Mouse (Mus musculus): ENCODE results near the gene Utp3. TPM values are rescaled to one million over a fixed set of nuclear protein-coding genes. Genes with fewer than 3 reads are reported as not detected.
"Not testable (repeated sequence)": the region's sequence is repeated elsewhere in the genome, so short reads cannot be mapped to it uniquely, and the experiment has no call there.

Utp3 gene
- total RNA-seq (2021), result 10 to 100 TPM; 25.5 to 26.2 TPM
- long read RNA-seq, experiment 1, transcript Utp3-201 (1 exons, 1,629 nt), result major isoform, 35 of 35 reads
- long read RNA-seq, experiment 1, partial matches to known transcripts, result 0 of 35 reads
- long read RNA-seq, experiment 1, other reads (novel, unspliced or antisense), result 0 of 35 reads
- long read RNA-seq, experiment 2, transcript Utp3-201 (1 exons, 1,629 nt), result major isoform, 24 of 24 reads
- long read RNA-seq, experiment 2, partial matches to known transcripts, result 0 of 24 reads
- long read RNA-seq, experiment 2, other reads (novel, unspliced or antisense), result 0 of 24 reads

DNA sequence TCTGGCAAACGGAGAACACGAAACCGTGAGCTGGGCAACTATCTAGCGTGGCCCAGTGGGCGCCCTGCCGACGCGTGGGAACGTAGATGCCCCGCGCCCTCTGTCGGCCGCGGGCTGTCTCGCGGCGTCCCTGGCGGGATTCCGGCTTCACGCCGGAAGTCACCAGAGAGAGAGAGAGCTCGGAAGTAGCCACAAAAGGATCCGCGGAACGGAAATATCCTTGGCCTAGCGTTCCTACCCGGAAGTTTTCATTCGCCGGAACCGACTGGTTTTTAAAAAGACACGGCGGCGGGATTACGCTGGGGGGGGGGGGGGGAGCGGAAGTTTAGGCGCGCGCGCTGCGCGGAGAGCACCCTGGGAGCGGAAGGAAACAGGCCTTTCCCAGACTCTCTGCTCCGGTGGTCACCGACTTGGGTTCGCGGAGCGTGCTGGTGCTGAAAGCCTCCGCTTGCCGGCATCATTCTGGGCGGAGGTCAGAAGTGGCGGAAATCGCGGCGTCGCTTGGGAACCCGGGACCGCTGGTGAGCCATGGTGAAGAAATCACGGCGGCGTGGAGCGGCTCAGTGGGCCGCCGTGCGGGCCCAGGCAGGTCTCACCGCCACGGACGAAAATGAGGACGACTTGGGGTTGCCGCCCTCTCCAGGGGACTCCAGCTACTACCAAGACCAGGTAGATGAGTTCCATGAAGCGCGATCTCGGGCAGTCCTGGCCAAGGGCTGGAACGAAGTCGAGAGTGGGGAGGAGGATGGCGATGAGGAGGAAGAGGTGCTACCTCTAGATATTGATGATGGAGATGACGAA lies at the start of gene Utp3:
Gene Utp3 (plus strand): TSS at position 377 of the 801 bp plus-strand sequence.
- DNase-seq (ENCODE audit: low spot score), result peak; percentile 95

DNA sequence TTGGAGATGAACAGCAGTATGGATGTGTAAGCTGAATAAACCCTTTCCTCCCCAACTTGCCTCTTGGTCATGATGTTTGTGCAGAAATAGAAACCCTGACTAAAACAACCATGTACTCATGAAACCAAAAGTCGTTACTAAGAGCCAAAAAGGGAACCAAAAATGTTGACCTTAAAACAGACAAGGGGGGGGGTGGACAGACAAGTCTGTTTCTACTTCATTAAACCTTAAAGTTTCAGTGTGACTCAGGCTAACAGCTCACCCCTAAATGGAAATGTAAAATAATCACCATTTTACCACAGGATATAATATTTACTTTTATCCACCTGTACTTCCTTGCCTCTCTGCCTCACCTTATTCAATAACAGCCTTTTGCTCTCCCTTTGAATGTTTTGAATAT lies 45.7 kb upstream of the Utp3 start:
- no peak for DNase-seq (ENCODE audit: low spot score)

DNA sequence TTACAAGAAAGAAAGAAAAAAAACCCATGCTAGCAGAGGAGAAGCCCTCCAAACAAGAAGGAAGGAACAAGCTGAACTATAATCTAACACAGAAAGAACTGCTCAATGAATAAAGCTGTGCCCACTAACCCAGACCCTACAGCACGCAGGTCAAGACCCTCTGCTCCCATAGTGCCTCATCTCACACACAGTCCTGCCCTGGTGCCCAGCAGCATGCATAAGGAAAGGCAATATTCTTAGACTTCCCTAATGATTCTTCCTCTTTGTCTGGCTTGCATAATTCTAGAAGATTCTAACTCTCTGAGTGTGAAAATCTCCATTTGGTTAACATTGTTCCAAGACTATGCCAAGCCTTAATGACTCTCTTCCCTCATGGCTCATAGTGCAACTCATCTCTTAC lies 45.3 kb upstream of the Utp3 start:
- DNase-seq (ENCODE audit: low spot score), result no peak

DNA sequence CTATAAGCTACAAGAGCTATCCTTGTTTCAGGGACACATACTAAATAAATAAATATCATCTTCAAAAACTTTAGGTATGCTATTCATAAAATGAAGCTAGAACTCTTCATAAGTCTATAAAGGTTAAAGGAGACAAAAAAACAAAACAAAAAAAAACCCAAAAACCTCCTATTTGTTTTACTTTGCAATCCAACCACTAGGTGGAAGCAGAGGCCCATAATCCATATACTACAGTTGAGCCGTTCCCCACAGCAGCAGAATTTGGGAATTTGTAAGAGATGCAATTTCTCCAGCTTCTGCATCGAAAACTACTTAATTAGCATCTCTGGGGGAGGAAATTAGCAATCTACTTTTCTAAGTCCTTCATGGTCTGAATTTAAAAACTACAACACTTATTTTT lies 35.0 kb upstream of the Utp3 start:
- peak; percentile 20 for DNase-seq (ENCODE audit: low spot score)

DNA sequence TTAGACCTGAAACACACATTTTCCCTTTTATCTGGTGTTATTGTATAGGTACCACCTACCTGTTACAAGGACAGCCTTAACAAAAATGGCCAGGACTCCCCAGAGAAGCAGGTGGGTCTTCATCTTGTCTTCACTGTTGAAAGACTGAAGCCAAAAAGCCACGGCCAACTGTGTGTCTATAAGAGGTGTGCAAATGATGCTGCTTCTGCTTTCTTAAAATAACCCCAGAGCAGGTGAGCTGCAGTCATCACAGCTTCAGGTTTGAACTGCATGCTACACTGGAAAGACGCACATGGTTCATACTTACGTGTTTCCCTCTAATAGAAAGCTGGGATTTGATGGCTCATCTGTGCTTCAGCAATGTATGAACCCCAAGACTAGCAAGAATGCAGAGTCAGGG lies 26.6 kb upstream of the Utp3 start, which contains the start of gene Jchain:
Gene Jchain (minus strand): TSS at position 235 of the 400 bp plus-strand sequence.
- DNase-seq (ENCODE audit: low spot score), result no peak

DNA sequence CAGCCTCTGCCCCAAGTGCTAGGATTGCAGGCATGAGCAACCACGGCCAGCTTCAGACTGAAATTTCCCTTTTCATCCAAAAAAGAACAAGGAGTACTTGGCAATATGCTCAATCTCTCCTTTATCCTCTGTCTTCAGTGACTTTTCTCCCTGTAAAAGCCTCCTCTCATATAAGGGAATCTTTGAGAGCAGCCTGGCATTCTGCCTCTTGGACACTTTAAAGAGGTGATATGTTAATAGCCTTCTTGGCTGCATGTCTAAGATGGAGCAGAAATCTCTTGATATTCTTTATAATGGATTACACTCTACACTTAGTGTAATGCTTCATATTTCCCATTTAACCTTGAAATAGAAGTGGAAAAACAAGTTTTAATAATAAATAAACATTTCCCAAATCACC lies 23.4 kb upstream of the Utp3 start:
- DNase-seq (ENCODE audit: low spot score), result peak; percentile 10

DNA sequence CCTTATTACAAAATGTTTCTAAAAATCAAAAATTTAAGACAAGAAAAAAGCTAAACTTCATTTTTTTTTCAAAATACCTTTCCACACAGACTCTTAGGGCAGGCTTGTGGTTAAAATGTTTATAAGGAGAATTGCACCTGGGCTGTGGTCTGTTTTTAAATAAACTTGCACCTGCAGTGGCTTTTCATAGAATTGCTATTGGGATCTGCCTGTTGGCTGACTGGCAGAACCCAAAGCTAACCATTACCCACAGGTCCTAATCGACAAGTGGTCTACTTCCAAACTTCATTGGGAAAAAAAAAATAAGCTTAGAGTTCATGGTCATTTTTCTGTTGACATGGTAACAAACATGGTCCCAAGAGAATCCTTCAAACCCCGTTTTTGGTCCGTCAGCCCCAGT lies 19.6 kb upstream of the Utp3 start:
- DNase-seq (ENCODE audit: low spot score), result no peak

DNA sequence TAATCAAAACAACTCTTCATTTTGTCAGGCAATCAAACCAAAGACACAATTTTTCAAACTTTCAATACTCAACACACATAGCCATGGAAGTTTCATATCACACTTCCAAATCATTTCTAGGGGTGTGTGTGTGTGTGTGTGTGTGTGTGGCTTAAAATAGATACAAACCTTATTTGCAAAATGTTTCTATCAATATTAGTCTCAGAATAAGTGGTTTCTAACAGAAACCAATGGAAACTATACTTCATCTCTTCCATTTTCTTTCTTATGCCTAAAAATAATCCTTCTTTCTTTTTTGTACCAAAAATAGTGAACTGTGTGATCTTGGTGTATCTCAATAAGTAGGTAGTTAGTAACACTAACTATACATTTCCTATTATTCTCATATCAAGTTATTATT lies 13.4 kb upstream of the Utp3 start:
- no peak for DNase-seq (ENCODE audit: low spot score)

DNA sequence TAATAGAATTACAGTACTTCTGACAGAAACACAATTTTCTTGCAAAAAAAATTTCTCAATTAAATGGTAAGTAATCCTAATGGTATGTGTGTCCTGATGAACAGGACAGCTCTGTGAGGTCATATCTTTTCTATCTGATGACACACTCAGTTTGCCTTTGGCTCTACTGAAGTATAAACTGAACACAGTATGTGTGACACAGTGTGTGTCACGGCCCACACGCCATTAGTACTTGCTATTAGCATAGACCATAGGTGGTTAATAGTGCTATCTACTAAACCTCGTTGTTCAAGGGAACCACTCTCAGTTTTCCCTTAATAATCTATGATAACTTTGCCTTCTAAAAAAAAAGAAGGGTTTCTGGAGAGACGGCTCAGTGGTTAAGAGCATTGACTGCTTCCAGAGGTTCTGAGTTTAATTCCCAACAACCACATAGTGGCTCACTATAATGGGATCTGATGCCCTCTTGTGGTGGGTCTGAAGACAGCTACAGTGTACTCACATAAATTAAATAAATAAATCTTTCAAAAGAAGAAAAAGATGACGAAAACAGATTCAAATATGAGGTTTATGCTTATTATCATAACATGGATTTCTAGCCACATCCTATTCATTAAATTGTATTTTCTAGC lies 11.5 kb upstream of the Utp3 start:
- peak; percentile 69 for DNase-seq (ENCODE audit: low spot score)

DNA sequence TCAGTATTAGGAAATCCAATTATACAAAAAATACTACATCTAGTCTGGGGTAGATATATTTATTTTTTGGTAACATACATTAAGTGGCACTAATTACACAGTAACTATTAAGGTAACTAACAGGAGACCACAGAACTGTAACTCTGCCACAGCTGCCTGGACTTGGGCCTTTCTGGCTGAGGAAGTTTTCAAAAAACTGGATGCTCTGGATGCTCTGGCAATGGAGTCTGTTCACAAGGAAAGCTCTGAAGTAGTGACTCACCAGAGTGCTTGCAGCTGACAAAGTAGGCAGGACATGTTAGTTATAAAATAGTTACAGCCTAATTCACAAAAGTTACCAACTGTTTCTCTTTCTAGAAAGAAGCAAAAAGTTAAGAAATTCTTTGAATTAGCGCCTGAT lies 9.9 kb upstream of the Utp3 start:
- DNase-seq (ENCODE audit: low spot score), result not testable (repeated sequence)

DNA sequence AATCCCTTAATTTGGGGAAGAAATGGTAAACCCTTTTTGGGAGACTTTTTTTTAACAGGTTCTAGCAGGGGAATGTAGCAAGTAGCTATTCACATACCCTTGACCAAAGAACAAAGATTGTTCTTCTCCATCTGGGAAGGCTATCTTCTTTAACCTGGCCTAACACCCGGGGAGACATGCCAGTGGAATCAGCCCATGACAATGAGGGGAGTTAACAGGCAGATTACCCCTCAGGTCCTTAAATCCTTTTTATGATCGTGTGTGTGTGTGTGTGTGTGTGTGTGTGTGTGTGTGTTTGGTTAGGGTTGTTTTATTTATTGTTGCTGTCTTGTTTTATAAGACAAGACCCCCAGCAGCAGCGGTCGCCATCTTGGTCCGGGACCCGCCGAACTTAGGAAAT lies 8.7 kb upstream of the Utp3 start:
- no peak for DNase-seq (ENCODE audit: low spot score)

DNA sequence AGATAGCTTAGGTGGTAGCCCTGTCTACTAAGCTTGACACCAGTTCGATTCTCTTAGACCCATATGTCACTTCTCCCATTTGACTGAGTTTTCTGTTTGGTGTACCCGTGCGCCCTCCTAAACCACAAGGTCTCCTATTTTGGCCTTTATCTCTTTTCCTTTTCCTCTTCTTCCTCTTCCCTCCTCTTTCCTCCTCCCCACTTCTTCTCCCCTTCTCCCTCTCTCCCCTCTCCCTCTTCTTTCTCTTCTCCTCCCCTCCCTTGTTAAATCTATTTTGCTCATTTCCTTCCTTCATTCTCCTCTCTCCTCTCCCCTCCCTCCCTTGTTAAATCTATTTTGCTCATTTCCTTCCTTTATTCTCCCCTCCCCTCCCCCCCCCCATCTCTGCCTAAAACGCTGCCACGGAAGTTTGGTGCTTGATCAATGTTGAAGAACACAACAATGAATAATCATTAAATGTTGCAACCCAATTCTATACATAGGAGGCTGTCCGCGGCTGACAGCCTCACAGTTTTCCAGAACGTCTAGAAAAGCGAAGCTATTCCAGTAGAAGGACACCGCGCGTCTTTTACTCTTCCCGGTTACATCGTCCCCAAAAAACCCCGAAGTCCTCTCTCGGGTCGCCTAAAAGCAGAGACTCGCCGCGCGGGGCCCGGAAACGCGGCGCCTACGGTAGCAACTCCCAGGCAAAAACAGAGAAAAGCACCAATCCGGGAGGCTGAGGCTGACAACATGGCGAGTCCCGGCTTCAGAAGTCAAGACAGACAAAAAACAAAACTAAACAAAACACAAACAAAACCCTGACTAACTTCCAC lies 784 bp upstream of the Utp3 start:
- no peak for DNase-seq (ENCODE audit: low spot score)

DNA sequence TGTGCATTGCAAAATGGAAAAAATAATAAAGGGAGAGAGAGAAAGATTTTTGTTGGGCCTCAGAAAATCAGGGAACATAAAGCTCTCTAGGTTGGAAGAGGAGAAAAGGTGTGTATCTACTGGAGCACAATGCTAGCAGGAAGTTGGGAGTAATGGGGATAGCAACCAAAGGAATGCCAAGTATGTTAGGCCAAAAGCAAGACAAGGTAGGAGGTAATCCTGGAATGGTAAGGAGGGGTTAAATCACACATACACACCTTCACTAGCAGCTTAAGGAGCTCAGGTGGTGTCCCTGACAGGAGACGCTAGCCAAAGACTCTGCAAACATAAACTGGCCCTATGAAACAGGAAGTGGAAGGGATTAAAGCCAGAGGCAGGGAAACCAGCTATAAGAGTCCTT lies 4.7 kb downstream of the Utp3 start:
- no peak for DNase-seq (ENCODE audit: low spot score)

DNA sequence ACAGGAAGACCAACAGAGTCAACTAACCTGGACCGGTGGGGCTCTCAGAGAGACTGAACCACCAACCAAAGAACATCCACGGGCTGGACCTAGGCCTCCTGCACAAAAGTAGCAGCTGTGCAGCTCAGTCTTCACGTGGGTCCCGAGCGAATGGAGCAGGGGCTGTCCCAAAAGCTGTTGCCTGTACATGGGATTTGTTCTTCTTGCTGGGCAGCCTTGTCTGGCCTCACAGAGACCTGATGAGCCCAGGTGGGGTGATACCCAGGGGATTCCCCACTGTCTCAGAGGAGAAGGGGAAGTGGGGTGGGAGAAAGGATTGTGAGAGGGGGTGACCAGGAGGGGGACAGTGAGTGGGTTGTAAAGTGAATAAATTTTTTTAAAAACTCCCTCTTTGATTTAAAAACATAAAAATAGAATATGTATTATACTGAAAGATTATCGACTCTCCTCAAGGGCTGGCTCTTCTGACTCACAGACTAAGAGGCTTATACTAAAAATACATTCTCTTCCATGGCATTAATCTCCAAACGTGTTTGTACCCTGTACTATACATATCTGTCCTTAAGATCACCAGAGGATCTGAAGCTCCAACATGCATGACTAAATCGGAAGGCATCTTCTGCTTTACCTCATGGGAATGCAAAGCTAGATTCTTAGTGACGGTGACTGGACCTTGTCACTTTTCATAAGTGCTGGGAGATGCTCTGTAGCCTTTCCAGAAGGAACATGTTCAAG lies 7.0 kb downstream of the Utp3 start:
- no peak for DNase-seq (ENCODE audit: low spot score)

DNA sequence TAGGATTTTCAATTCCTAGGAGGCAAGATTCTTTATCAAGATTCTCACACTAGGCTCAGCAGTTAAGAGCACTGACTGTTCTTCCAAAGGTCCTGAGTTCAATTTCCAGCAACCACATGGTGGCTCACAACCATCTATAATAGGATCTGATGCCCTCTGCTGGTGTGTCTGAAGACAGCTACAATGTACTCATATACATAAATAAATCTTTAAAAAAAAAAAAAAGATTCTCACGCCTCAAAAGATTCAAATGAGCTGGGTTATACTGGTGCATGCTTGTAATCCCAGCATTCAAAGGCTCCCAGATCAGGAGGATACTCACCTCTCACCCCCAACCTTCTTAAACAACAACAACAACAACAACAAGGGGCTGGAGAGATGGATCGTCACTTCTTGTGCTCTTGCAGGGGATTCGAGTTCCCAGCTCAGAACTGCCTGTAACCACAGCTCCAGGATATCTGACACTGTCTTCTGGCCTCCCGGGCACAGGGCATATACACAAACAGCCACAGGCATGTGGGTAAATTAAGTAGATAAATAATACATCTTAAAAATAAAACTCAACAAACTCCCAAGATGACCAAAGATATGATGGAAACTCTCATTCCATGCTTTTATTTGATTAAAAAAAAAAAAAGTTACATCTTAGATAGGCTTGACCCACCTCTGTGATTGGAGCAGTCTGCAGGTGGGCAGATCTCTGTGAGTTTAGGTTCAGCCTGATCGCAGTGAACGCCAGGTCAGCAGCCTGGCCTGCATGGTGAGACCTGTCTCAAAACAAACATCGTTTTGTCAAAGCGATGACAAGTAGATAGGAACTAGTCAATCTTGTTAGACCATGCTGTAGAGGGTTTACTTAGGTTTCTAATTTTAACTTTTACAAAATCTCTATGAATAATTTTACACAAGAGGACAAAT lies 8.9 kb downstream of the Utp3 start:
- no peak for DNase-seq (ENCODE audit: low spot score)

DNA sequence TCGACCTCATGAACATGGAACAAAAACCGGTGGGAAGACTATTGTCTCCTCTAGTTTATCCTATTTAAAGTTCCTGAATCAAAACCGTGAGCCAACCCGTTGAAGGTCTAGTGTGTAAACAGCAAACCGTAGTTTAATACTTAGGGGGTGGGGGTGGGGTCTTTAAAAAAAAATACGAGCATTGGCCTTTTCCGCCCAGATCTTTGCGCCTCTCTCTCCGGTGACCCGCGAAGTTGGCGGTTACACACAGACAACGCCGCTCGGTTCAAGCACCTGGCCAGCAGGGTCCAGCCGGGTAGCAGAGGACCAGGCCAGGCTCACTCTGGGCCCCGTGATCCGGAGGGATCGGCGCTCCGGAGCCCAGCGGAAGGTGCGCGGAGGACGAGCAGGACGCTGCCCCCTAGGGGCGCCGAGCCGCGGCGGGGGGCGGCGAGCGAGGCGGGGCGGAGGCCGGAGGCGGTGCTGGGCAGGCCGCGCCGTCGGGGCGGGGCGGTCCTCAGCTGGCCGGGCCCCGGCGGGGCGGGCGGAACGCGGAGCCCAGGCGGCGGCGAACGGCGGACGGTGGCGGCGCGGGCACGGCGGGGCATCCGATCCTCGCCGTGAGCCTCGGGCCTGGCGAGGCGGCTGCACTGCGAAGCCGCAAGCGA lies 10.4 kb downstream of the Utp3 start, which contains the start of gene Rufy3:
Gene Rufy3 (plus strand): TSS at position 540 of the 647 bp plus-strand sequence.
- peak; percentile 87 for DNase-seq (ENCODE audit: low spot score)

DNA sequence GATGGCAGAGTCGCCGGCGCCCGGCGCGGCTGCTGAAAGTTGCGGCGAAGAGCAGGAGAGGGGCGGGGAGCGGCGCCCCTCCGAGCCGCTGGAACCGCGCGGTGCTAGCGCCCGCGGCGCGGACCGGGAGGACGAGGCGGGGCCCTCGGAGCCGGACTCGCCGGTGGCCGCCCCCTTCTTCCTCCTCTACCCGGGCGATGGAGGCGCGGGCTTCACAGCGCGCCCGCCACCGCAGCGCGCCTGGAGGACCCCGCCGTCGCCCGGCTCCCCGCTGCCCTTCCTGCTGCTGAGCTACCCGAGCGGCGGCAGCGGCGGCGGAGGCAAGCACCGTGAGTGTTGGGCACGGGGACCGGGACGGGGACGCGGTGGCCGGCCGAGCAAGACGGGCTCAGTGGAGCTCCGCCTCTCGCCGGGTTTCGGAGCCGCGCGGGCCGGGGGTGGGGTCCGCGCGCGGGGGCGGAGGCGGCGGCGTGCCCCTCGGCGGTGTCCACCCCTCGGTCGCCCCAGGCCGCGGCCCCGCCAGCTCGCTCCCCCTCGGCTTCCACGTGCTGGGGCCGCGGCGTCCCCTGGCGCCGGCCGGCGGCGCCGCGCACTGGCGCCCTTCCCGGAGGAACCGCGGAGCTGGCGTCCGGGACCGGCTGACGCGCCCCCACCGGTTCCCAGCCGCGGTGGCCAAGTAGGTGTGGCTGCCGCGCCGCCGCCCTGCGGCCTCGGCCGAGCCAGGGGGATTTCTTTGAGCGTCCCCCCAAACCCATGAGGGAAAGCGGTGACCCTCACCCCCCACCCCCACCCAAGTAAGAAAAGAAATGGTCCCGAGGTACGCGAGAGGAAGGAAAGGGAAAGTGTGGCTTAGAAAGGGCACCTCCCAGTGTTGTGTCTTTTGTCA lies 11.1 kb downstream of the Utp3 start:
- peak; percentile 70 for DNase-seq (ENCODE audit: low spot score)
